Mouse (Mus musculus): Measurements from ENCODE around the gene Arhgap10. TPM values are rescaled to one million over a fixed set of nuclear protein-coding genes. Genes with fewer than 3 reads are reported as not detected.

Gene Arhgap10
- polyA plus RNA-seq, 1 experiment from 2014 or later: 23.2 TPM

GRCm38 (mm10) chr8:77506539-77506938 is 11.2 kb downstream of the Arhgap10 start:
- Histone ChIP-seq H3K4me1 (ENCODE audit: insufficient read depth) (no peaks in the 10 kb centered on the region), H3K27me3 (ENCODE audit: insufficient read depth, low read length) (no peaks in the 10 kb centered on the region), H3K9ac (no peak overlapping the region), H3K4me3 (ENCODE audit: low read depth, low read length) (no peak overlapping the region), H3K36me3 (ENCODE audit: insufficient read depth) (no peaks in the 10 kb centered on the region), H3K9me3 (ENCODE audit: low read depth, low read length) (no peaks in the 10 kb centered on the region), H3K4me2 (no peak overlapping the region), H3K27ac (ENCODE audit: low read depth) (no peak overlapping the region)
- no peak for TF ChIP-seq CTCF (IDR thresholded peaks at IDR 0.05; ENCODE audit: low read depth)
- no peak for ATAC-seq (ENCODE audit: insufficient read depth)
- WGBS: 69% methylated on average over 7 of the region's 7 CpGs
- no peak for DNase-seq

- Histone ChIP-seq H3K27me3 (ENCODE audit: insufficient read depth, low read length) (no peaks in the 10 kb centered on the region), H3K4me3 (ENCODE audit: low read depth, low read length) (no peak overlapping the region), H3K4me2 (no peak overlapping the region), H3K36me3 (ENCODE audit: insufficient read depth) (no peaks in the 10 kb centered on the region), H3K27ac (ENCODE audit: low read depth) (no peak overlapping the region), H3K4me1 (ENCODE audit: insufficient read depth) (peaks cover under 1% of the 10 kb centered on the region; the same call in 1 of the 2 replicates), H3K9me3 (ENCODE audit: low read depth, low read length) (no peaks in the 10 kb centered on the region), H3K9ac (no peak overlapping the region)
- 85% methylated on average over 6 of the region's 6 CpGs for WGBS
- ATAC-seq (ENCODE audit: insufficient read depth) (no peak), DNase-seq (no peak)
- TF ChIP-seq CTCF (IDR thresholded peaks at IDR 0.05; ENCODE audit: low read depth): no peak
Observed at GRCm38 (mm10) chr8:77502547-77502946, 15.2 kb downstream of the Arhgap10 start.

GRCm38 (mm10) chr8:77501131-77501530 is 16.6 kb downstream of the Arhgap10 start:
- Histone ChIP-seq H3K36me3 (ENCODE audit: insufficient read depth) (no peaks in the 10 kb centered on the region), H3K4me3 (ENCODE audit: low read depth, low read length) (no peak overlapping the region), H3K27me3 (ENCODE audit: insufficient read depth, low read length) (no peaks in the 10 kb centered on the region), H3K9me3 (ENCODE audit: low read depth, low read length) (no peaks in the 10 kb centered on the region), H3K9ac (no peak overlapping the region), H3K27ac (ENCODE audit: low read depth) (no peak overlapping the region), H3K4me1 (ENCODE audit: insufficient read depth) (peaks cover 4% of the 10 kb centered on the region; the same call in 1 of the 2 replicates), H3K4me2 (no peak overlapping the region)
- no peak for TF ChIP-seq CTCF (IDR thresholded peaks at IDR 0.05; ENCODE audit: low read depth)
- no peak for DNase-seq
- no peak for ATAC-seq (ENCODE audit: insufficient read depth)
- WGBS: 78% methylated on average over 8 of the region's 8 CpGs

- DNase-seq (no peak), ATAC-seq (ENCODE audit: insufficient read depth) (no peak)
- peaks cover 4% of the 10 kb centered on the region; the same call in 1 of the 2 replicates for H3K4me1 ChIP-seq (ENCODE audit: insufficient read depth)
- H3K9me3 ChIP-seq (ENCODE audit: low read depth, low read length): no peaks in the 10 kb centered on the region
- 91% methylated on average over 3 of the region's 3 CpGs for WGBS
- no peak overlapping the region for H3K27ac ChIP-seq (ENCODE audit: low read depth)
- no peak overlapping the region for H3K4me2 ChIP-seq
- no peak for TF ChIP-seq CTCF (IDR thresholded peaks at IDR 0.05; ENCODE audit: low read depth)
- H3K4me3 ChIP-seq (ENCODE audit: low read depth, low read length): no peak overlapping the region
- no peaks in the 10 kb centered on the region for H3K36me3 ChIP-seq (ENCODE audit: insufficient read depth)
- H3K9ac ChIP-seq: no peak overlapping the region
- no peaks in the 10 kb centered on the region for H3K27me3 ChIP-seq (ENCODE audit: insufficient read depth, low read length)
Observed at GRCm38 (mm10) chr8:77500264-77500663, 17.5 kb downstream of the Arhgap10 start.

GRCm38 (mm10) chr8:77497442-77497841 is 20.3 kb downstream of the Arhgap10 start:
- H3K4me1 ChIP-seq (ENCODE audit: insufficient read depth): peaks cover 6% of the 10 kb centered on the region; the same call in 1 of the 2 replicates
- TF ChIP-seq CTCF (IDR thresholded peaks at IDR 0.05; ENCODE audit: low read depth): no peak

GRCm38 (mm10) chr8:77496253-77496652 is 21.5 kb downstream of the Arhgap10 start:
- H3K27me3 ChIP-seq (ENCODE audit: insufficient read depth, low read length): no peaks in the 10 kb centered on the region
- no peaks in the 10 kb centered on the region for H3K36me3 ChIP-seq (ENCODE audit: insufficient read depth)
- H3K4me1 ChIP-seq (ENCODE audit: insufficient read depth): peaks cover 11% of the 10 kb centered on the region; the same call in 1 of the 2 replicates
- 90% methylated on average over 1 of the region's 1 CpGs for WGBS
- H3K9ac ChIP-seq: no peak overlapping the region
- ATAC-seq (ENCODE audit: insufficient read depth) (no peak), DNase-seq (no peak)
- no peak overlapping the region for H3K4me2 ChIP-seq
- TF ChIP-seq CTCF (IDR thresholded peaks at IDR 0.05; ENCODE audit: low read depth): no peak
- H3K27ac ChIP-seq (ENCODE audit: low read depth): no peak overlapping the region
- no peaks in the 10 kb centered on the region for H3K9me3 ChIP-seq (ENCODE audit: low read depth, low read length)
- H3K4me3 ChIP-seq (ENCODE audit: low read depth, low read length): no peak overlapping the region

More at GRCm38 (mm10) chr8:77497442-77497841, 20.3 kb downstream of the Arhgap10 start:
- H3K27ac ChIP-seq (ENCODE audit: low read depth): peak overlapping the region; percentile 3; the same call in 1 of the 2 replicates
- no peaks in the 10 kb centered on the region for H3K36me3 ChIP-seq (ENCODE audit: insufficient read depth)
- H3K4me3 ChIP-seq (ENCODE audit: low read depth, low read length): no peak overlapping the region
- H3K4me2 ChIP-seq: no peak overlapping the region
- peak; percentile 44; the same call in 1 of the 2 replicates for ATAC-seq (ENCODE audit: insufficient read depth)
- no peak overlapping the region for H3K9ac ChIP-seq
- H3K27me3 ChIP-seq (ENCODE audit: insufficient read depth, low read length): no peaks in the 10 kb centered on the region
- 31% methylated on average over 2 of the region's 2 CpGs for WGBS
- no peaks in the 10 kb centered on the region for H3K9me3 ChIP-seq (ENCODE audit: low read depth, low read length)
- DNase-seq: no peak

- Histone ChIP-seq H3K27ac (ENCODE audit: low read depth) (no peak overlapping the region), H3K27me3 (ENCODE audit: insufficient read depth, low read length) (no peaks in the 10 kb centered on the region), H3K9ac (no peak overlapping the region), H3K36me3 (ENCODE audit: insufficient read depth) (no peaks in the 10 kb centered on the region), H3K4me1 (ENCODE audit: insufficient read depth) (peaks cover 22% of the 10 kb centered on the region), H3K9me3 (ENCODE audit: low read depth, low read length) (no peaks in the 10 kb centered on the region), H3K4me2 (no peak overlapping the region), H3K4me3 (ENCODE audit: low read depth, low read length) (no peak overlapping the region)
- TF ChIP-seq CTCF (IDR thresholded peaks at IDR 0.05; ENCODE audit: low read depth): no peak
- ATAC-seq (ENCODE audit: insufficient read depth): no peak
- no peak for DNase-seq
- WGBS: 81% methylated on average over 10 of the region's 10 CpGs
Observed at GRCm38 (mm10) chr8:77494376-77495328, 23.1 kb downstream of the Arhgap10 start.
